Mouse (Mus musculus) thymus, postnatal 4 days (tissue): ENCODE data around the gene Chpf.

Source experiments
- DNase-seq: peaks from one replicate; pipeline ENCODE4 v3.0.0; 2021

Chpf gene

GRCm38 (mm10) chr1:75458025-75458788, 20.9 kb downstream of the Chpf start:
- no peak for DNase-seq

DNA sequence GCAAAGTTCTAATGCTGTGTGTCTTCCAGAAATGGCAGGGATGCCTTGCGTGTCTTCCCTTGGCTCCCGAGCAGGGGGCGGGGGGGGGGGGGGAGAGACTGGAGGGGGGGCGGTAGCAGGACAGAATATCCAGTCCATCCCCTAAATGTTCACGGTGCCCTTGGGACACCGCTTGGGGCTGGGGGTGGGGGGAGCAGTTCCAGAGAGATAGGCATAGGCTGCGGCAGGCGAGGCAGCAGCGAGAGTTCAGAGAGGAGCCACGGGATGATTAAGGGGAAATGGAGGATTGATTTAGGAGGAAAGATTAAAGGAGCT, 21.4 kb downstream of the Chpf start:
- no peak for DNase-seq

DNA sequence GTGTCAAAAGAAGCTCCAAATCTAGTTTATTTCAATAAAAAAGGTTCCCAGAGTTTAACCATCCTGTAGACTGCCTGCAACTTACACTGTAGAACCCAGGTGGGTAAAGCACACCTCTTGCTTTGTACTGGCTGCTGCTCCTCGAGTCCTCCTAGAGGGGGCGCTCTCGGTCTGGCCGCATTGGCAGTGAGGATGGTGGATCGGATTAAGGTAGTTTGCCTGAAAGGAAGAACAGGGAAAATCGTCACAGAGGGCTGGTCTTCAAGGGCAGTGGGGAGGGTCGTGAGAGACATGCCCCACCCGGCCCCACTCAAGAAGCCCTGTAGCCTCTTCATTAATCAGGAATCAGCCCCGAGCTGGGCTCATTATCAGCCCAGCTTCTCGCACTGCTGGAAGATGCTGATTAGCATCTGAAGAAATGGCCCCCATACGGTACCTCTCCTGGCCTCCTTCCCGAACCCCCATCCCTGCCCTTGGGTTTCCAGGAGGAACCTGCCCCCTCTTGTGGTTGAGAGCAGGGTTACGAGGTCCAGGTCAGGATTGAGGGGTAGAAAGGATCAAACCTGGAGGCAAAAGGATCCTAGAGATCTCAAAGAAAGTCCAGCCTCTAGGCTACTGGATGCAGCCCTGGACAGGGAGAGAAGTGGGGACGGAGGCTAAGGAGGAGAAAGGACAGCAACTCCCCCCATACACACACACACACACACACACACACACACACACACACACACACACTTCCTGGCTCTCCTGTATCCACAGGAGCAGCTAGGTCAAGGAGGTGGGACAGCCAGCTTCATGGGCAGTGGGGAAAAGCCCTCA, 22.2 kb downstream of the Chpf start:
- peak; percentile 50 for DNase-seq

DNA sequence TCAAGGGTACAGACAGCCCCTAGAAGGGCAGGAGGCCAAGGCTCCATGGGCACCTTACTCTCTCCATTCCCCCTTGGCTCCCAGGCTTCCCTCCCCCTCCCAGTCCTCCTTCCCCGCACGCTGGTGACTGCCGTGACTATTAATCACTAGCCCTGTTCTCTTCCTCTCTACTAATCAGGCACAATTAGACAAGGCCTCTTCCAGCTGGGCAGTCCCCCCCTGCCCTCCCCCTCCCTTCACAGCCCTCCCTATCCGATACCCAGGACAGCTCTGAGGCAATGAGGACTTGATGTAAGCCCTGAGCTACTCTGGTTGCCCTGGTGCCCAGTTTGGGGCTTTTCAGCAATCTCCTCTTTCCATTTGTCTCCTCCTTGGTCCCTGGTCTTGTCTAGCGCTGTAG, 23.2 kb downstream of the Chpf start:
- DNase-seq: no peak

DNA sequence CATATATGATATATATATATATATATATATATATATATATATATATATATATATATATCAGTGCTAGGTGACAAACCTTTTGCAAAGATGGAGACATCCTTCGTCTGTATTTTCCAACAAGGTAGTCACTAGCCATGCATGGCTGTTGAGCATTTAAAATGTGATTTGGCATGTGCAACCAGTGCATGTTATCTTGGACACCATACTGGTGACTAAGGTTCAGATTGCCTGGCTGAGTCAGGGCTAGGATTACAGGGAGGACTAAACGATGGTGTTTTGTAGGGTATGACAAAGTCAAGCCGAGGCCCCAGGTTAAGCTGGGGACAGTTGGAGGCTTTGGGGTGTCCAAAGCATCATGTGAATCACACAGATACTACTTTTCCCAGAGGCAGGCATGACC, 23.7 kb downstream of the Chpf start:
- DNase-seq: no peak

DNA sequence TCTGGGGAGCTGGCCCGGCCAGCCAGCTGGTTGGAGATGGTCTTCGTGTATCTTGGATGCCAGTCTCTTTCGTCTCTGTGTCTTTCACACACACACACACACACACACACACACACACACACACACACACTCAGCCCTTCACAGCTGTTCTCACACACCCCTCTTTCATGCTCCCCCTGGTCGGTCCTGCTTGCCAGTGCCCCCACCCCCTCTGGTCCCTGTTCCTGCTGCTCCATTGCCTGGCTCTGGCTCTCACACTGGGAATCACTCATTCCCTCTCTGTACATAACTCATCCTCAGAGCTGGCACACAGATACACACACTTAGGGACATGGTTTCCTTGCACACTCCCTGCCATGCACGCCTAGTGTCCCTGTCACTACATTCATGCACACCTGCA, 27.2 kb downstream of the Chpf start:
- DNase-seq: no peak

GRCm38 (mm10) chr1:75450314-75451005, 28.6 kb downstream of the Chpf start, which contains the start of gene Asic4:
Asic4 (plus strand) TSS chr1:75450436.
- DNase-seq: peak; percentile 35

DNA sequence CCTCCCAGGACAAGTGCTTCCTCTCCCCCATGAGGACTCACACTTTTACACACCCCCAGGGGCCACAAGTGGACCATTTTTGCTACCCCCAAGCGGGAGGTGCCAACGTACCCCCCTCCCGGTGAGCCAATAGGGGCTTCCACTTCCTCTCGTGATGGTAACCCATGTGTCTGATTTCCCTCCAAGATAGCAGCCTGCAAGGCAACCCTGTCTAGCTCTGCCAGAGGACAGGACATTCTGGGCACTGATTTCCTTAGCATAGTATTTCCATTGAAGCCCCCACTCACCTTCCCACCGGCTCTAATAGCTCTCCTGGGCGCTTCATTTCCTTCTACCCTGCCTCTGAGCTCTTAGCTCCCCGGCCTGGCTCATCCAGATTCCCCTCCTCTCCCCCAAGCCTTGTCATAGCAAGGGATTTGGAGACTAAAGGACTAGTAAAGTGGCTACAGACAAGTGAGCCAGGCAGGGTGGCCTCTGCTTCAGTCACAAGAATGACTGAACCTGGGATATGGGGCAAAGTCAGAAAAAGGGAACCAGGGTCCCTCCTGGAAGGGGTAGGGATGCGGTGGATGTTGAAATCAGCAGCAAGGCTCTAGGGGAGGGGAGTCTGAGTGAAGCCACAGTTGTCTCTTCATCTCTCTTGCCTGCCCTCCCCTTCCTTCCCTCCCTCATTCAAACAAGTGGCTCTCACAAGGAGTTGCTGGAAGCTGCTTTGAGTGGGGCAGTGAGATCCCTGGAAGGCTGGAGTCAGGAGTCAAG, 29.6 kb downstream of the Chpf start:
- no peak for DNase-seq

GRCm38 (mm10) chr1:75448937-75449336, 30.2 kb downstream of the Chpf start:
- no peak for DNase-seq

DNA sequence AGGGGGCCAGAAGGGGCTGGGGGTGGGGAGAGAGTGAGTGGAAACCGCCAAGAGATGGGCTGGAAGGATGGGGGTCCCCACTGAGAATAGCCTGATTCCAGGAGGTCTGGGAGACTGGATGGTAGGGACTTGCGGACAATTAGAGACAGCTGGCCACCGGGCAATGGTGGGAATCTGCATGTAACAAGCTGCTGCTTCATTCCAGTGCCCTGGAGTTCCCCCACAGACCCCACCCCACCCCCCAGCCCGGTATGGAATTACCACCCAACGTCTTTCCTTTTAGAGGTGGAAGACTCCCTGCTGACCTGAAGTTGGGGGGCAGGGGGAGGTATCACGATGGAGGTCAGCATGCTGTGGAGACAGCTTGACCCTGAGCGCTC, 31.1 kb downstream of the Chpf start:
- DNase-seq: no peak

DNA sequence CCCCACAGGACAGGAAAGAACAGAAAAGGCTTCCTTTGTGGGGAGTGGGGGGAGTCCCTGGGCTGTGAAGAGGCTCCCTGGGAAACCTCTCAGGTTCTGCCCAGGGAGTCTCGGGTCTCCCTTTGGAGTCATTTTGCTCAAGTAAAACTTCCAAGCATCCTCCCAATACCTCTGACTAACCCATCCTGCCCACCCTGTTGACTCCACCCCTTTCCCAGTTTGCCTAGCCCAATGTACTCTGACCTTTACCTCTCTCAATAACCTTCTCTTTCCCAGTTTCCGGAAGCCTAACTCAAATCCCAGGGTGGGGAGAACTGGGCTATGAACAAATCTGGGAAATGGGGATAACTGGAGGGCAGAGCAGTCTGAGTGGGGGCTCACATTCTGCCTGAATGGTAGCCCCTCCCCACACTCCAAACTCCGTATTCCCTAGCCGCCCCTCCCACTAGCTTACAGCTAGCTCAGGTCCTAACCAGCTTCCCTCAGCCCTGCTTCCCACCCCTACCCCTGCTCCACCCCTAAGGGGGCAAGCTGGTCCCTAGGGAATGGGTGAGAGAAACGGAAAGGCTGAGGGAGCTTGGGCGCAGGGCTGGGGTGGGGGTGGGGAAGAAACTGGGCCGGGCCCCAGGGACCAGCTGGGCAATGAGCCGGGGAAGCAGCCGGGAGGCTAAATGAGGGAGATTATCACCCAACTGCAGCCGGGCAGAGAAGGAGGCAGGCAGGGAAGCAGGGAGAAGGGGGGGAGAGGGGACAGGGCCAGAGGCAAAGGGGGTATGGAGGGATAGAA, 31.6 kb downstream of the Chpf start:
- no peak for DNase-seq

DNA sequence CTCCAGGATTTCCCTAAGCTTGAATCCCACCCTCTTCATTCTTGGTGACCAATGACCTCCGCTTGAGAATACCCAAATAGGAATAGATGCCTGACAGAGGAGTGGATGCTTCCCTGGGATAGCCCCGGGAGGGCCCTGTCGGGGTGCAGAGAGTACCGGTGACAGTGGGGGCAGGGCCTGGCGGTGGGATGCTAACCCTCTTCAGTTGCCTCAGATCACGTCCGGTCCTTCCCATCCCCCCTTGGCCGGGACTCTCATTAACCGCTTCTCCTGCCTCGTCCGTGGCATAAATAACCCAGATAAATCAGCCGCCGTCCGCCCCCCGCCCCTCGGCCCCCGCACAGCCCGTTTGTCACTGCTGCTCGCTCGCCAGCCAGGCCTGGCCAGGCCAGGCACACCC, 32.5 kb downstream of the Chpf start:
- no peak for DNase-seq

GRCm38 (mm10) chr1:75445751-75446611, 33.1 kb downstream of the Chpf start:
- peak; percentile 83 for DNase-seq

GRCm38 (mm10) chr1:75445141-75445701, 33.9 kb downstream of the Chpf start:
- DNase-seq: no peak

GRCm38 (mm10) chr1:75444208-75444607, 34.9 kb downstream of the Chpf start:
- no peak for DNase-seq

DNA sequence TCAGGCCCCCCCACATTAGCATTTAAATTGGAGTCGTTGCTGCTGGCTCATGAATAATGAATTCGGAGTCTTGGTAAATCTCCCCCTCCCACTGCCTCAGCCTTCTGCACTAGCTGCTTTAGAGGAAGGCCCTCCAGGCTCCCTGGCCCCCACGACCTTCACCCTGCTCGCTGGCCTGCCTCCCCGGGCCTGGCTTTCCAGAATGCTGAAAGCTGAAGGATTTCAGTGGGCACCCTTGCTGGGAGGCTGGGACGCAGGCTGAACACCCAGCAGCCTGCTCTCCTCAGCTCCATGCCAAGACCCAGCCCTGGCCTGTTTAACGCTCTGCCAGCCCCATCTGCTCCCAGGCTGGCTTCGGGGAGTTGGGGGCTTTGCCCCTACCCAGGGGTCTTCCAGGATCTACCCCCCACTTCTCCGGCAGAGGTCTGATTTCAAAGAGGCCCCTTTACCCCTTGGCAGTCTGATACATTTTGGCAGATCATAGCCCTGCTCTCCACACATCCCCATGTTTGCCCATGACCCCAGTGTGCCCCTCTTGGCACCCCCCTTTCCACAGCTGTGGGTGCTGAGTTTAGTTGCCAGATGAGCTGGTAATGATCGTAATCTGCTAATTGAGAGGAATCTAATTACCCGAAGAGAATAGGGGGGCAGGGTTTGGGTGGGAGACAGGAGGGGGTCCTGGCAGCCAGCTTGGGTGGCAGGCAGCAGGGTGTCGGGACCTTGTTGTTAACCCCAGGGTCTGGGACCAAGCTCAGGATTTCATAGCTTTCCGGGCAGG, 35.7 kb downstream of the Chpf start:
- DNase-seq: no peak

DNA sequence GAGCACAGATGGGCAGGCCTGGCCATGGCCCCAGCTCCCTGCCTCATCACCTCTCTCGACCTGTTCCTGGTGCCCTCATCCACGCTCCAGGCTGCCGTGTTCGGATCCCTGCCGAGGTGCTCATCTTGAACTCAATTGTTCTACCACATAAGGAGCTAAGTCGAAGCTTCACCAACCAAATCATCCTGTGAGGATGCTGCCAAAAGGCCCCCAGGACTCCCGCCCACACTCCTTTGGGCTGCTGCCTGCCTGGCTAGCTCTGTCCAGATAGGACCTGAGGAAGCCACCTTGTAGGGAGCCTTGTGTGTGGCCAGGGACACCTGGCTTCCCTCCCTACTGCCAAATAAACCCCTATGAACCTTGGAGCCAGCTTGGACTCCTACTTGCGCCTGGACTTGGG, 36.3 kb downstream of the Chpf start:
- no peak for DNase-seq

- no peak for DNase-seq
Observed at GRCm38 (mm10) chr1:75442171-75442570, 36.9 kb downstream of the Chpf start.

DNA sequence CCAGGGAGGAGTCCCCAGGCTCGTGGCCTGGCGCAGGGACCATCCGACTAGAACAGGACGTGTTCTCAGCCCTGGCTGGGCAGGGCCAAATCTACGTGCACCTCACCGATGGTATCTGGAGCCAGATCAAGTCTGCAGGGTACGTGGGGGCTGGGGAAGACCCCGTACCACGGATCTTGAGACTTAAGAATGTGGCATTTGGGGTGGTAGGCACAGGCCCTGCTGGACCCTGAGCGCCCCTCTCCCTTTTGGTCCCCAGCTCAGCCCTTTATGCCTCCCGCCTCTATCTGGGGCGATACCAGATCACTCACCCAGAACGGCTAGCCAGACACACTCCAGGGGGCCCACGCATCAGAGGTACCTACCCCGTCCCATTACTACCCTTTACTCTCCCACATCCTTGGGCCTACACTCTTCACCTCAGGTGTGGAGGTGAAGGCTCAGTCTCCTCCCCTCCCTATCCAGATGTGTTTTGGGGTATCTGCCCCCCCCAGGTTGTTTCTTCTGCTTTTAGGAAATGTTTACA, 37.6 kb downstream of the Chpf start:
- no peak for DNase-seq

DNA sequence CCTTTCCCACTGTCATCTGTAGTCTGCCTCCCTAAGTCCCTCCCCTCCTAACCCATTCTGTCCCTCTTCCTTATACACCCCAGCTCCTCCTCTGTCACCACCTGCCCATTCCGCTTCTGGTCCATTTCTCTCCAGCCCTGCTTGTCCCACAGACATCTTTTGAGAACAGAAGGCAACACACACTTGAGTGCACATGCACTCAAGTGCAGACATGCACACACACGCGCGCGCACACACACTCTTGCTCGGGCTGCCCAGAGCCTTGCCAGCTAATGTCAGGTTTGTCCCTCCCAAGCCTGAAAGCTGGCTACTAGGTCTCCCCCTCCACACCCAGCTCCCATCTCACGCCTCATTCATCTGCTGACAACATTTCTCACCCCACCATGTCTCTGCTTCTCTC, 38.4 kb downstream of the Chpf start:
- DNase-seq: no peak
